Mouse (Mus musculus): ENCODE data around the gene Mfsd11.
"Not testable (repeated sequence)": the region's sequence is repeated elsewhere in the genome, so short reads cannot be mapped to it uniquely, and the experiment has no call there.

DNA sequence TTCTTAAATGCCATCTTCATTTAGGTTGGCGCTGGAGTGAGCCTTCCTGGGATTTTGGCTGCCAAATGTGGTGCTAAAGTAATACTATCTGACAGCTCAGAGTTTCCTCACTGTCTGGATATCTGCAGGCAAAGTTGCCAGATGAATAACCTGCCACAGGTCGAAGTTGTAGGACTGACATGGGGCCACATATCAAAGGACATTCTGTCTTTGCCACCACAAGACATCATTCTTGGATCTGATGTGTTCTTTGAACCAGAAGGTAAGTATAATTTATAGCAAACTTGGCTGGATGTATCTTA is 3.4 kb upstream of the Mfsd11 start:
- TF ChIP-seq MAFK (IDR thresholded peaks at IDR 0.05; ENCODE audit: insufficient read depth, low read depth, low read length), result not testable (repeated sequence)
- peak; percentile 27; the same call in 1 of the 2 replicates for TF ChIP-seq CHD2 (IDR thresholded peaks at IDR 0.05; ENCODE audit: low read depth, low read length)
